Mouse (Mus musculus) gastrocnemius, adult 2 months (tissue): ENCODE measurements around the gene Sys1. TPM values are rescaled to one million over a fixed set of nuclear protein-coding genes. Genes with fewer than 3 reads are reported as not detected.

Experiments
- DNase-seq: peaks from one replicate; pipeline ENCODE4 v3.0.0; 2022
- H3K27ac ChIP-seq: fragments of 200-600 bp; 2 replicates; pipeline ENCODE4 v1.8.1; 2022; ENCODE audit warnings: mild to moderate bottlenecking
- H3K4me3 ChIP-seq: fragments of 200-600 bp; 2 replicates; pipeline ENCODE4 v1.8.1; 2022; ENCODE audit warnings: mild to moderate bottlenecking, moderate library complexity
- CTCF ChIP-seq: fragments of 200-600 bp; IDR thresholded peaks from 2 replicates; pipeline ENCODE4 v1.8.1; 2022; ENCODE audit warnings: antibody characterized with exemption, mild to moderate bottlenecking, moderate library complexity
- intact Hi-C: fragments of 180-260 bp; cut with DNase I; formaldehyde crosslinking; loops from one replicate; pipeline ENCODE4 v1.15.1; 2025
- total RNA-seq, 2 experiments: library from RNA; stranded (reverse); gene quantifications; 2 replicates each; pipeline ENCODE4 v1.2.3; 2021

Gene Sys1
- total RNA-seq, 2 experiments from 2014 or later = 21.7 to 24.7 TPM

DNA sequence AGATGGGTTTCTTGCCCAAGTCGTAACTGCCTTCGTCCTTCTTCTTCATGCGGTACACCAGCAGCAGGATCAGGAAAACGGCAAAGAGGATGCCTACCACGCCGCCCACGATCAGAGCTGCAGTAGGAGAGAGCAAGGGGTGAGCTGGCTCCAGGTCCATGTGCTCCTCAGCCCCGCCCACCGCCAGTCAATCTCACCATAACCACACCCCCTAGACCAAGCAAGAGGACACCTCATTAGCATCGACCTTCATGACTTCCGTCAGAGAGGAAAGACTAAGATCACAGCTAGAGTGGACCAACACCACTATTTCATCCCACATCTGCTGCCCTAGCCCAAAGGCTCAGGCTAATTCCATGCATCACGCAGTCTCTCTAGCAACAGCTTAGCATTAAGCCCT is 30.6 kb upstream of the Sys1 start:
- intact Hi-C loops = loop anchor here (2.0 kb wide), 1 partner anchor 15 kb away; no protein-coding TSS in a partner anchor
- DNase-seq = no peak
- TF ChIP-seq CTCF = no peak
- H3K27ac ChIP-seq = peak overlapping the region; percentile 35; the same call in 1 of the 2 replicates
- H3K4me3 ChIP-seq = no peak overlapping the region

DNA sequence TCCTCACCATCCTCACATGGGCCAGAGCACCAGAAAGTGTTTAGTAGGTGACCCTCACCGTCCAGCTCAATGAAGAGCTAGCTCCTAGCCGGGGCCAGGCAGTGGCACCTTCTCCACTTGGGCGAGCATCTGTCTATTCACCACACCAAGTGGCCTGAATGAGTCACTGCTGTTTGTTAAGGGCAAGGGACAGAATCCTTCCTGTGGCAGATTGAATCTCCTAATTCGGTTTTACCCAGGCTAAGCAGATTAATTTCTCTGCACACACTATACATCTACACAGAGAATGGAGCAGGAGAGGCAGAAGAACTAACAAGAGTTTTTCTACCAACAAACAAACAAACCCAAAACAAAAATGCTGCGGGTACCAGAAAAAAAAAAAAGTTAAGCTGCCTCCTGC is 29.8 kb upstream of the Sys1 start:
- Histone ChIP-seq H3K27ac (peak overlapping the region; percentile 36), H3K4me3 (no peak overlapping the region)
- DNase-seq = no peak
- intact Hi-C loops = loop anchor here (2.0 kb wide), 1 partner anchor 14 kb away; no protein-coding TSS in a partner anchor
- no peak for TF ChIP-seq CTCF

DNA sequence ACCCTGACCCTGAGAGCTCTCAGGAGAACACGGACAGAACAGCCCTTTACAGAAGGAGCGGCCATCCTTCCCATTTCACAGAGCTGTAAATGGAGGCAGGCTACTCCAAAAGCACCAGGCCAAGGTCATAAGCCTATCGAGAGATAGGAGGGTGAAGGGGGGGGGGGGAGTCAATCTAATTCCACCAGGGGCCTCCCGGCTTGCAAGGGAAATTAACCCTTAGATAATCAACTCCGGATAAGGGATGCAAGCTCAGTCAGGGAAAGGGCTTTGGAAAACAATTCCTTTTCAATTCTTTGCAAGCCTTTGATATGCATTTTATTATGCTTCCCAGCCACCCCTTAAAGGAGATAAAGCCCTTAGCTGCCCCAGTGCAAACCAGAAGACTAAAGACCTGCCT is 28.3 kb upstream of the Sys1 start:
- DNase-seq = no peak
- intact Hi-C loops = no loop called here
- Histone ChIP-seq H3K27ac (peak overlapping the region; percentile 36), H3K4me3 (no peak overlapping the region)
- no peak for TF ChIP-seq CTCF

GRCm38 (mm10) chr2:164429881-164430615 is 26.7 kb upstream of the Sys1 start:
- no peak for DNase-seq
- peak overlapping the region; percentile 97 for H3K27ac ChIP-seq
- intact Hi-C loops = no loop called here
- no peak overlapping the region for H3K4me3 ChIP-seq
- TF ChIP-seq CTCF = no peak

DNA sequence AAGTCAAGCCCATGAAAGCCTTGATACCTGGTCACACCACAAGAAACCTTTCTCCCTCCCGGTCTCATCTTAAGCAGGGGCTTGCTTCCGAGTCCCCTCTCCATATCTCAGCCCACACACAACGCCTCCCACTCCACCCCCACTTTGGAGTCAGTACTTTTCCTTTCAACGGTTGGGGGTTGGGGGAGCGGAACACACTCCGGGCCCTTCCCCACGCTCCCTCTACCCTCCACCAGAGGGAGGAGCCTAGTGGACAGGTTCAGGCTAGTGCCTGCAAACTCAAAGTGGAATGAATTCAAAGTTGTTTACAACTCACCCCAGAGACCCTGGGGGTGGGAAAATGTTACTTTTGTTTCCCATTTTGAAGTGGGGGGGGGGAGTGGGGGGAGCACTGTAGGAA is 26.1 kb upstream of the Sys1 start:
- DNase-seq = no peak
- peak overlapping the region; percentile 97 for H3K27ac ChIP-seq
- intact Hi-C loops = no loop called here
- no peak for TF ChIP-seq CTCF
- no peak overlapping the region for H3K4me3 ChIP-seq

DNA sequence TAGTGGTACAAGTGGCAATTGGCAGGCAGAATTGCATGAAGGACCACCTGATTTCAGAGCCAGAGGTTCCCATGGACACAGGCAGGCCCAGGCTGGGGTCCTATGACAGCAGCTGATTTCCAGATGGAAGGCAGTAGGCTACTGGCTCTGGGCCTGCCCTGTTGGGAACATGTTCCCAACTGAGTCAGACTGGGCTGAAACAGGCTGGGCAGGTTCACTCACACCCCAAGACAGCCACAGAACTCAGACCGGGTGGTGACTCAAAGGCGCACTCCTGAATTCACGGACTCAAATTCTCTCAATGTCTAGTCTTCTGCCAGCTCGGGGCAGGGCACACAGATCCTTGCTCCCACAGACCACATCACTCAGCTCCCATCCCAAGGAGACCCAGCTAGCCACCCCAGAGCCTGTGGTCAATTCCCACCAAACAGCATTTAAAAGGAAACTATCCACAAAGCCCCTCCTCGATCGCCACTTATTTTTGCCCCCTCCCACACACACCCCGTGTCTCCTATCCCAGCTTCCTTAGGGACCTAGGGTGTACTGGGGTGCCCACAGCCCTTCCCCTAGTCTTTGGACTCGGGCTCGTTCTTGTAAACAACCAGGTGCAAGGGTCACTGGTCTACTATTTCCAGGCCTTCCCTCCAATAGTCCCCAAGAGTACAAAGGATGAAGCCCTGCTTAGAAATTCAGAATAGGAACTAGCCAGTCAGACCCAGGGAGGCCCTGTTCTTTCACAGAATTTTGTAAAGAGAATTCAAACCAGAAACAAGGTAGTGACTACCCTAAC is 24.9 kb upstream of the Sys1 start:
- Histone ChIP-seq H3K4me3 (peak overlapping the region; percentile 55), H3K27ac (peak overlapping the region; percentile 97)
- intact Hi-C loops = no loop called here
- no peak for TF ChIP-seq CTCF
- peak; percentile 62 for DNase-seq

- Histone ChIP-seq H3K4me3 (peak overlapping the region; percentile 55), H3K27ac (peak overlapping the region; percentile 97)
- peak; percentile 77 for DNase-seq
- no peak for TF ChIP-seq CTCF
- intact Hi-C loops = no loop called here
Observed at GRCm38 (mm10) chr2:164432541-164433191, 24.1 kb upstream of the Sys1 start.

- Histone ChIP-seq H3K4me3 (peak overlapping the region; percentile 55), H3K27ac (peak overlapping the region; percentile 97)
- DNase-seq = no peak
- TF ChIP-seq CTCF = no peak
- intact Hi-C loops = no loop called here
Observed at GRCm38 (mm10) chr2:164433278-164433895, 23.4 kb upstream of the Sys1 start.

DNA sequence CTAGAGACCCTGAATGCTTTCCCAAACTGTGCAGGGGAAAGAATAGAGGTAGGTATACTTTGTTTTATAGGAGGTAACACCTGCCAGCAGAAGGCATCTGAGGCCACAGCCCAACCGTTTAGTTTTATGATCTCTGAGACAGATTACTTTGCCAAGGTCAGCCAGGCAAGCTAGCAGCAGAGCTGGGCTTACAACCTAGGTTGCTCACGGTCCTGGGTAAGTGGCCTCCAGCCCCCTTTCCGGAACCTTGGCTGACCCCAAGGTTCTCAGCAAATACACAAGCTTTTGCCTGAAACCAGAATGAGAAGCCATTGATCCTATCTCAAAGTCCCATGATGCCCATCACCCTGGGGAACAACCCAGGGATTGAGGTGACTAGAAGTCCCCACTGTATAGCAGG is 22.1 kb upstream of the Sys1 start:
- Histone ChIP-seq H3K27ac (peak overlapping the region; percentile 97), H3K4me3 (peak overlapping the region; percentile 55)
- TF ChIP-seq CTCF = no peak
- DNase-seq = peak; percentile 41
- intact Hi-C loops = no loop called here

GRCm38 (mm10) chr2:164435216-164436090 is 21.3 kb upstream of the Sys1 start:
- intact Hi-C loops = no loop called here

GRCm38 (mm10) chr2:164436215-164436913 is 20.4 kb upstream of the Sys1 start:
- H3K4me3 ChIP-seq = peak overlapping the region; percentile 55
- H3K27ac ChIP-seq = peak overlapping the region; percentile 97
- peak; percentile 70 for DNase-seq
- intact Hi-C loops = no loop called here
- TF ChIP-seq CTCF = no peak

More at GRCm38 (mm10) chr2:164435216-164436090, 21.3 kb upstream of the Sys1 start:
- no peak for TF ChIP-seq CTCF
- DNase-seq = no peak
- Histone ChIP-seq H3K27ac (peak overlapping the region; percentile 97), H3K4me3 (peak overlapping the region; percentile 55)
